Comparison of ENCODE assay signal across 36 mouse cellular contexts in the genomic region with DNA sequence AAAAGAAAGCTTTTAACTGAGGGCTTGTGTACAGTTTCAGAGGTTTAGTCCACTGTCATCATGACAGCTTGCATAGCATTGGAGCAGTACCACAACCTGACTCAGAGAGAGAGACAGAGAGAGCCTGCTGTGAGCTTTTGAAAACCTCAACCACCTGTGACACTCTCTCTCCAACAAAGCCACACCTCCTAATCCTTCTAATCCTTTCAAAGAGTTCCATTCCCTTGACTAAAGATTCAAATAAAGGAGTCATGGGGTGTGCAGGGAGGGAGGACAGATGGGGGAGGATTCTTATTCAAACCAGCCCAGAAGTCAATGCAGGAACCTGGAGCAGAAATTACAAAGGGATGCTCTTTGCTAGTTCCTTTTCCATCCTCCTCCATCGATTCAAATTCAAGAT. TPM values are rescaled to one million over a fixed set of nuclear protein-coding genes. Genes with fewer than 3 reads are reported as not detected.
"Had no signal": no experiment of that assay in that cellular context is flagged by ENCODE, and none has a peak within 500 bp of the region (broad histone marks: within the 10 kb centered on the region; RNA-seq: fewer than 3 reads in every experiment).

No protein-coding gene starts in this region.

- H3K4me3 ChIP-seq: limb, embryonic 10.5 days; limb, embryonic 12.5 days; limb, embryonic 13.5 days; limb, embryonic 15.5 days; liver, embryonic 12.5 days; liver, embryonic 13.5 days; liver, embryonic 15.5 days; lung, embryonic 15.5 days; megakaryocyte, embryonic 14.5 days; midbrain, embryonic 10.5 days; midbrain, embryonic 12.5 days; midbrain, embryonic 13.5 days; midbrain, embryonic 15.5 days; myocyte had no signal

- H3K9ac ChIP-seq: limb, embryonic 12.5 days; limb, embryonic 13.5 days; limb, embryonic 15.5 days; liver, embryonic 12.5 days; liver, embryonic 13.5 days; liver, embryonic 14.5 days; liver, embryonic 15.5 days; liver, postnatal 0 days; lung, embryonic 14.5 days; lung, embryonic 15.5 days; midbrain, embryonic 12.5 days; midbrain, embryonic 13.5 days; midbrain, embryonic 15.5 days had no signal

- H3K27ac ChIP-seq: limb, embryonic 10.5 days; limb, embryonic 12.5 days; limb, embryonic 13.5 days; limb, embryonic 15.5 days; liver, embryonic 12.5 days; liver, embryonic 13.5 days; liver, embryonic 14.5 days; liver, embryonic 15.5 days; lung, embryonic 15.5 days; macrophage; midbrain, embryonic 10.5 days; midbrain, embryonic 12.5 days; midbrain, embryonic 13.5 days; midbrain, embryonic 15.5 days had no signal

- H3K4me2 ChIP-seq: limb, embryonic 12.5 days; limb, embryonic 13.5 days; limb, embryonic 15.5 days; liver, embryonic 11.5 days; liver, embryonic 12.5 days; liver, embryonic 13.5 days; liver, embryonic 15.5 days; lung, embryonic 14.5 days; lung, embryonic 15.5 days; midbrain, embryonic 11.5 days; midbrain, embryonic 12.5 days; midbrain, embryonic 13.5 days; midbrain, embryonic 15.5 days had no signal

- ATAC-seq: liver, embryonic 12.5 days; liver, postnatal 0 days; lung, postnatal 0 days; midbrain, embryonic 13.5 days; midbrain, embryonic 15.5 days; midbrain, embryonic 16.5 days had no signal

- H3K27me3 ChIP-seq: limb, embryonic 12.5 days; limb, embryonic 13.5 days; limb, embryonic 15.5 days; lung, embryonic 15.5 days; midbrain, embryonic 12.5 days; midbrain, embryonic 13.5 days; midbrain, embryonic 15.5 days had no signal

- H3K9me3 ChIP-seq: limb, embryonic 10.5 days; limb, embryonic 12.5 days; limb, embryonic 13.5 days; limb, embryonic 15.5 days; liver, embryonic 12.5 days; liver, embryonic 13.5 days; liver, embryonic 15.5 days; lung, embryonic 15.5 days; midbrain, embryonic 10.5 days; midbrain, embryonic 12.5 days; midbrain, embryonic 13.5 days; midbrain, embryonic 15.5 days had no signal

- DNase-seq: left cerebral cortex, postnatal 4 days; liver; liver, embryonic 13.5 days; liver, postnatal 0 days; lung, adult 18-20 months; lung, adult 2 months; lung, embryonic 14.5 days; lung, postnatal 14 days; lung, postnatal 36 days; lung, postnatal 4 days; midbrain, embryonic 14.5 days had no signal

RNA-seq across cellular contexts. Expression of a gene that starts 6.5 kb away (rescaled TPM):
- polyA plus RNA-seq: limb, embryonic 10.5 days; limb, embryonic 11.5 days; limb, embryonic 12.5 days; limb, embryonic 15.5 days; liver, adult 2 months; liver, embryonic 11.5 days; liver, embryonic 12.5 days; liver, embryonic 13.5 days; liver, embryonic 15.5 days; liver, embryonic 16.5 days; liver, postnatal 0 days; lung, adult 2 months; lung, embryonic 15.5 days; lung, embryonic 16.5 days; lung, postnatal 0 days; macrophage; midbrain, embryonic 10.5 days; midbrain, embryonic 11.5 days; midbrain, embryonic 14.5 days; midbrain, embryonic 15.5 days; midbrain, embryonic 16.5 days; midbrain, postnatal 0 days; myocyte; neural tube, embryonic 11.5 days had no signal
